Mouse (Mus musculus) thymus, adult 2 months (tissue): ENCODE results near the gene Reep1. TPM values are rescaled to one million over a fixed set of nuclear protein-coding genes. Genes with fewer than 3 reads are reported as not detected.

Experiments
- DNase-seq: peaks from one replicate; pipeline ENCODE4 v3.0.0; 2021
- H3K27ac ChIP-seq: fragments of 200-500 bp; 2 replicates; pipeline ENCODE4 v1.5.1; 2012; ENCODE audit warnings: low read length, control low read depth; ENCODE audit not compliant: control insufficient read depth, insufficient read depth
- H3K27me3 ChIP-seq: fragments of 200-500 bp; 2 replicates; pipeline ENCODE4 v1.6.1; 2012; ENCODE audit warnings: mild to moderate bottlenecking, low read length, moderate library complexity, mixed read lengths; ENCODE audit not compliant: control insufficient read depth, insufficient read depth
- H3K36me3 ChIP-seq: fragments of 200-500 bp; 2 replicates; pipeline ENCODE4 v1.6.1; 2012; ENCODE audit warnings: mild to moderate bottlenecking, low read length, moderate library complexity; ENCODE audit not compliant: control insufficient read depth, insufficient read depth
- H3K4me1 ChIP-seq: fragments of 200-500 bp; replicated peaks from 2 replicates; pipeline ENCODE4 v1.6.1; 2012; ENCODE audit warnings: low read length; ENCODE audit not compliant: control insufficient read depth, insufficient read depth
- H3K4me3 ChIP-seq: fragments of 200-500 bp; 2 replicates; pipeline ENCODE4 v1.5.1; 2012; ENCODE audit warnings: mild to moderate bottlenecking, low read length, control low read depth, moderate library complexity; ENCODE audit not compliant: control insufficient read depth, insufficient read depth
- CTCF ChIP-seq: fragments of 200-500 bp; IDR thresholded peaks from 2 replicates; pipeline ENCODE4 v1.5.1; 2012; ENCODE audit warnings: mild to moderate bottlenecking, control low read depth, low read length, moderate library complexity, borderline replicate concordance; ENCODE audit not compliant: control insufficient read depth, poor library complexity, insufficient read depth; ENCODE audit errors: extremely low read depth
- POLR2A ChIP-seq: fragments of 200-500 bp; IDR thresholded peaks from 2 replicates; pipeline ENCODE4 v1.6.1; 2012; ENCODE audit warnings: mild to moderate bottlenecking, low read length, control low read depth, moderate library complexity; ENCODE audit not compliant: control insufficient read depth, poor library complexity, insufficient read depth; ENCODE audit errors: extremely low read depth
- WGBS: fragments of 180-500 bp; shearing (Covaris S2); methylation state at CpG from one replicate; pipeline ENCODE4 v1.1.7; 2018; 5-methylcytosine and 5-hydroxymethylcytosine counted together
- polyA plus RNA-seq: library from polyadenylated mRNA; depleted of rRNA; stranded (reverse); fragments of >200 nt; gene quantifications from 2 replicates; pipeline ENCODE4 v1.2.3, GENCODE M21; 2012

Gene Reep1
- polyA plus RNA-seq, 1 experiment: 2.1 TPM

- Histone ChIP-seq H3K36me3 (no peaks in the 10 kb centered on the region), H3K4me3 (no peak overlapping the region), H3K27me3 (no peaks in the 10 kb centered on the region), H3K4me1 (peaks cover 8% of the 10 kb centered on the region), H3K27ac (no peak overlapping the region)
- TF ChIP-seq POLR2A (no peak), CTCF (no peak)
- DNase-seq: no peak
- 90% methylated on average over 3 of the region's 3 CpGs for WGBS
Measured at GRCm38 (mm10) chr6:71799391-71799790, 92.0 kb downstream of the Reep1 start.

DNA sequence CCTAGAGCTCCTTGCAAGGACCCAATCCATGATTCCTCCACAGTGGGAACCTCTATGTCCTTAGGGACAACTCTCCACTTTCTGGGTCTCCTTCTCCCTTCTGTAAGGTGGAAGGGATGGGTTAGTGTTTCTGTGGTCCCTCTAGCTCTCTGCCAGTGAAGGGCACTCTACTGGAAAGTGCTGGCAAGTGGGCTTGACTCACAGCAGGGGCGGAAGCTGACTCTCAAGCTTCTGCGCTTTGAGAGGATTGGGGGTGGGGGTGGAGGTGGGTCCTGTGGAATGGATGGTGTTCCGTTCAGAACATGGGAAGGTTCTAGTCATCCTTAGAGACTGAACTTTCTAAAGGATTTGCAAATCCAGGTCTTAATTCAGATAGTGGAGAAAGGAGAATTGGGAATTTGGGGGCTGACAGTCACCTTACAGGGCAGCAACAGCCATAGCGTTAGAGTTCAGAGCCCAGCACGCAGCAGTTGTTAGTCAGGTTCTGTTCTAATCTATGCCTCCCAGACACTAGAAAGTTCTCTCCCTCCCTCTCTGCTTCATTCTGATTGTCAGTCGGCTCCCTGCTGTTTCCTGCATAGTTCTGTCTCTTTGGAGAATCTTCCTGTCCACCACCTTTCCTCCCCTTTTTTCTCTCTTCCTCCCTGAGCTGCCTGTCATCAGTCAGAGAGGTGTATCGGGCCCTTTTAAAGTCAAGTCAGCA is 93.8 kb downstream of the Reep1 start:
- Histone ChIP-seq H3K4me3 (no peak overlapping the region), H3K27me3 (no peaks in the 10 kb centered on the region), H3K27ac (no peak overlapping the region), H3K36me3 (no peaks in the 10 kb centered on the region), H3K4me1 (peaks cover 8% of the 10 kb centered on the region)
- no peak for DNase-seq
- TF ChIP-seq POLR2A (no peak), CTCF (no peak)
- WGBS: 72% methylated on average over 7 of the region's 7 CpGs

DNA sequence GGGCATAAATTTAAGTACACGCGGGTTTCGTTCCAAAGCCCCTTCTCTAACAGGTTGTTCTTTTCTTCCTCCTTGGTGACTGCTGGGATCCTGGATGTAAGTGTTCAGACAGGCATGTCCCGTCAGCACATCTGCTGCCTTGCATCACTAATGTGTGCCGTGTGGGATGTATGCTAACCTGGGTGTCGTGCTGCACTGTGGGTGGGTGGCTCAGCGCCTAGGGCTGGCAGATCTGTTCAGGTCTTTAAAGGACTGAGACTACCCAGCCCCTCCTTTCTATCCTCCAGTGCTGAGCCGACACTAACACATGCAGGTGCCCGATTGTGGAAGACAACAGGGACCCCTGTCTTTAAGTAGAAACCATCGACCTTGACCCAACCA is 94.3 kb downstream of the Reep1 start:
- no peak for DNase-seq
- peaks cover 5% of the 10 kb centered on the region for H3K4me1 ChIP-seq
- H3K4me3 ChIP-seq: no peak overlapping the region
- H3K27ac ChIP-seq: no peak overlapping the region
- no peaks in the 10 kb centered on the region for H3K27me3 ChIP-seq
- WGBS: 87% methylated on average over 10 of the region's 10 CpGs
- TF ChIP-seq CTCF (no peak), POLR2A (no peak)
- no peaks in the 10 kb centered on the region for H3K36me3 ChIP-seq

- TF ChIP-seq CTCF: no peak
- TF ChIP-seq POLR2A: no peak
Measured at GRCm38 (mm10) chr6:71803609-71804008, 96.2 kb downstream of the Reep1 start.

DNA sequence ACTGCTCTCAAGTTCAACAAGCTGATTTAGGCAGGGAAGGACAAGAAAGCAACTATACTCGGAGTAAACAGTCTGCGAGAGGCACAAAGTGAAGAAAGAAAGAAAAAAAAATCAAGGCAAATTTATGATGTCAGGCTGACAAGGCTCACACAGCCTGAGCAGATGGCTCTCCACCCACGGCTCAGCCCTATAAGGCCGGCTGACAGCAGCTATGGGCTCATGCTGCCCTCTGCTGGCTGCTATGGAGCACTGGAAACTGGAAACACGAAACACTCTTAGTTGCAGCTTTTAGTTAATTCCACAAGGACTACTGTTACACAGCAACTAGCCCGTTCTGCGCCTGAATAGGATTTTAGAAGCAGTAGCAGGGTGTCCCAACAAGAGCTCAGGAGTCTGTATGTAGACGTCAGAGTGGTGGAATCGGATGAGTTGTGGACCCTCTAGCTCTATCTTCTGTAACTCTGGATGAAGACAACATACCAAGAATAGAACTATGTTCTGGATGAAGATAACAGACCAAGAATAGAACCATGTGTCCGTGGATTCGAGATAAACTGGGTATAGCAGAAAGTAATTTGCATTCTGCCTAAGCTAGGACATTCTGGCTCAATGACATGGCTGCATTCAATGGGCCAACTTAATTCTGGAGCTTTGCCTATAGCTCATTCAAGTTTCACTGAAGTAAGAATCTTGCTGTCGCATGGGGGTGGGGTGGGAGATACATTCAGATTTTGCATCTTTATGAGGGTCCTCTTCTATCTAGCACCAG is 96.9 kb downstream of the Reep1 start:
- TF ChIP-seq CTCF: peak; percentile 91; the same call in 1 of the 2 replicates
- TF ChIP-seq POLR2A: no peak
- H3K27ac ChIP-seq: no peak overlapping the region

More at GRCm38 (mm10) chr6:71803609-71804008, 96.2 kb downstream of the Reep1 start:
- DNase-seq: no peak
- Histone ChIP-seq H3K4me1 (no peaks in the 10 kb centered on the region; the same call in 1 of the 2 replicates), H3K36me3 (no peaks in the 10 kb centered on the region), H3K27ac (no peak overlapping the region), H3K4me3 (no peak overlapping the region), H3K27me3 (no peaks in the 10 kb centered on the region)
- WGBS: 92% methylated on average over 1 of the region's 1 CpGs

DNA sequence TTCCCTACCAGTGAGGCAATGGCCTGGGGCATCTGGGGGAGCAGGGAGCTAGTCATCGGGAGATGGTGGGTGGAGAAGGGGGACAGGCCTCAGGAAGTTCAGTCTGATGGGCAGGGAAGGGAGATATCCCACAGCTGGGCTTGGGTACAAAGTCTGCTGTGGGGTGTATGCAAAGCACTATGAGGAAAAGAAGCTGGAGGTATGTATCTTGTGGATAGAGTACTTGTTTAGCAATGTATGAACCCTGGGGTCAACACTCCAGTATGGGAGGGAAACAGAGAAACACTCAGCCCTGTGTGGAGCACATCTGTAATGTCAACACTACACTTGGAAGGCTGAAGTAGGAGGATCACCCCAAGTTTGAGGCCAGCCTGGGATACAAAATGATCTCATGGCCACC is 99.4 kb downstream of the Reep1 start:
- no peak for DNase-seq
- TF ChIP-seq POLR2A (no peak), CTCF (no peak)
- 75% methylated on average over 1 of the region's 1 CpGs for WGBS

More for the DNA sequence above, 96.9 kb downstream of the Reep1 start:
- H3K27me3 ChIP-seq: no peaks in the 10 kb centered on the region
- 23% methylated on average over 12 of the region's 12 CpGs for WGBS
- H3K4me1 ChIP-seq: no peaks in the 10 kb centered on the region; the same call in 1 of the 2 replicates
- H3K36me3 ChIP-seq: no peaks in the 10 kb centered on the region
- peak; percentile 57 for DNase-seq
- H3K4me3 ChIP-seq: no peak overlapping the region

GRCm38 (mm10) chr6:71809890-71810289 is 102.5 kb downstream of the Reep1 start:
- no peaks in the 10 kb centered on the region for H3K27me3 ChIP-seq
- no peak for DNase-seq
- H3K36me3 ChIP-seq: 0 out of 2 replicates have a peak, but pooled peaks cover 4% of the 10 kb centered on the region
- over 99% methylated on average over 9 of the region's 9 CpGs for WGBS
- TF ChIP-seq POLR2A: no peak
- TF ChIP-seq CTCF: no peak
- no peak overlapping the region for H3K27ac ChIP-seq
- H3K4me3 ChIP-seq: no peak overlapping the region
- 0 out of 2 replicates have a peak, but pooled peaks cover 2% of the 10 kb centered on the region for H3K4me1 ChIP-seq

More for the DNA sequence above, 99.4 kb downstream of the Reep1 start:
- Histone ChIP-seq H3K4me3 (no peak overlapping the region), H3K27me3 (no peaks in the 10 kb centered on the region), H3K36me3 (0 out of 2 replicates have a peak, but pooled peaks cover 4% of the 10 kb centered on the region), H3K27ac (no peak overlapping the region), H3K4me1 (peaks cover 2% of the 10 kb centered on the region; the same call in 1 of the 2 replicates)
